Mouse (Mus musculus): ENCODE results near the gene Stk32c. TPM values are rescaled to one million over a fixed set of nuclear protein-coding genes. Genes with fewer than 3 reads are reported as not detected.

Stk32c gene
- polyA plus RNA-seq, 1 experiment from 2014 or later, result not detected

DNA sequence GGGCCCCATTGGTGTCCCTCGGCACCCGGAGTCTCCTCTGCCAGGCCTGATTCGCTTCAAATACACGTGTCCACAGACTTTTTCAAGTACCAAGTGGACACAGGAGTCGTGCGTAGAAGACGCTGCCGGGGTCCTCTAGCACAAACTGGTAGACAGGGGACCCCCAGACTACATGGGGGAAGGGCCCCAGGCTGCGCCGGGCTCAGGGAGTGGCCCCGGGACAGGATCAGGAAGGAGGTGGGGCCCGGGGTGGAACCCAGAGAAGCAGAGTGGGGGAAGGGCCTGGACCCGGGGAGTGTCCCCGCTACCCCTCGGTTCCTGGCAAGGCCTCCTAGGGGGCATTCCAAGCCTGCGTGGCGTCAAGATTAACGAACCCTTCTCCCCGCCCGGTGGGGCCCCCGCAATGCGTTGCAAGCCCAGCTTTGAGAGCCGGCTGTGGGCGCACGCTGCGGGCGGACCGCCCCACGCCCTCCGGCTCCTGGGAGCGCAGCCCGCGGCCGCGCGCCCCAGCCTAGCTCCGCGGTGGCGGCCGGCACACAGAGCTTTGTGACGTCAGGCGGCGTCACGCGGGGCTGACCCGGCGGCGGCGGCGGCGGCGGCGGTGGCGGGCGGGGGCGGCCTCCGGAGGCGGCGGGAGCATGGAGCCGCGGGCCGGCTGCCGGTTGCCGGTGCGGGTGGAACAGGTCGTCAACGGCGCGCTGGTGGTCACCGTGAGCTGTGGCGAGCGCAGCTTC, 34.9 kb upstream of the Stk32c start, which contains the start of gene Pwwp2b:
Pwwp2b (plus strand) TSS at position 602 of the 734 bp plus-strand sequence.
- H3K36me3 ChIP-seq, result no peaks in the 10 kb centered on the region
- H3K9ac ChIP-seq, result peak within 1 kb of the TSS; percentile 86
- no peaks in the 10 kb centered on the region for H3K9me3 ChIP-seq (replicated peaks)
- ATAC-seq (ENCODE audit: insufficient number of reproducible peaks, low FRiP score), result peak; percentile 85
- peaks cover 73% of the 10 kb centered on the region for H3K4me1 ChIP-seq (replicated peaks)
- no peaks in the 10 kb centered on the region for H3K27me3 ChIP-seq (replicated peaks)
- H3K27ac ChIP-seq (ENCODE audit: poor library complexity, severe bottlenecking), result peak within 1 kb of the TSS; percentile 86
- under 1% methylated on average over 70 of the region's 72 CpGs for WGBS
- H3K4me3 ChIP-seq, result peak within 1 kb of the TSS; percentile 68
- peak within 1 kb of the TSS; percentile 90 for H3K4me2 ChIP-seq

DNA sequence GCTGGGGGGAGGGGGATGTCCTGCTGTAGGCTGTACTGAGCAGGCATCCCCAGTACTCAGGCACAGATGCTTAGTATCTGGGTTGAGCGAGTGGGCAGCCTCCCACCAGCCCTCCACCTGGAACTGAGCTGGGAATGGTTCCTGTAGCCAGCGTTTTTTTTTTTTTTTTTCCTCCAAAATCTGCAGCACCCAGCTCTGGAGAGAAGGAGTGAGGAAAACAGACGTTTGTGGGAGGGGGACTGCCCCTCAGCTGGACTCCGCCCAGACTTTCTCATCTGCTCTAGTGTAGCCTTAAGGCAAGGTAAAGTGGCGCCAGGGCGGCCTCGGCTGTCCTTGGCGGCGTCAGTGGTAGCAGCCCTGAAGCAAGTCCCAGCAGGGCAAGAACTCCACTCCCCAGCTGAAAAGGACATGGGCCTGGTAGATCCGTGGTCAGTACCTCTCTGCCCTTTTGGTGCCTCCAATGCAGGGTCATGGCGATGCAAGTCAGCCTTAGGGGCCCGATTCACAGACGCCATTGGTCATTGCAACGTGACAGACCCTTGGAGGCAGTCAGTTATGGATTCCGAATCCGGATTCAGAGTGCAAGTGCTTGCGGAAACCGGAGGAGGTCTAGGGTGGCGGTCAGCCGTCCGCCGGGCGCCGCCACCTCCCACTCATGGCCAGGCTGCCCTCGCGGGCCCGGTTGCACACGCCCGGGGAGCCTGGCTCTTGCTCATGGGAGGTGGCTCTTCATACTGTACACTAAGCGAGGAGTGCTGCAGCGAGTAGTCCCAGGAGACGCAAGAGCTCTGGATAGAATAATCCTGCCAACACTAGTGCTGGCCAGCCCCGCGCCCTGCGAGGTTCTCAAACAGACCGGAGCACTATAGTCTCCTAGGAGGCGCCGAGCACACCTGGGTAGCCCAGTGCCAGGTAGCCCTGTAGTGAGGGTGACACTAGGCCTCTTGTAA, 34.1 kb upstream of the Stk32c start:
- H3K27ac ChIP-seq (ENCODE audit: poor library complexity, severe bottlenecking), result peak overlapping the region; percentile 86
- H3K4me3 ChIP-seq, result peak overlapping the region; percentile 68
- 6% methylated on average over 38 of the region's 38 CpGs for WGBS
- H3K4me2 ChIP-seq, result peak overlapping the region; percentile 90
- no peaks in the 10 kb centered on the region for H3K9me3 ChIP-seq (replicated peaks)
- no peaks in the 10 kb centered on the region for H3K36me3 ChIP-seq
- H3K4me1 ChIP-seq (replicated peaks), result peaks cover 67% of the 10 kb centered on the region
- no peaks in the 10 kb centered on the region for H3K27me3 ChIP-seq (replicated peaks)
- peak overlapping the region; percentile 86 for H3K9ac ChIP-seq
- ATAC-seq (ENCODE audit: insufficient number of reproducible peaks, low FRiP score), result peak; percentile 26

GRCm38 (mm10) chr7:139246086-139246485, 33.0 kb upstream of the Stk32c start:
- no peak for ATAC-seq (ENCODE audit: insufficient number of reproducible peaks, low FRiP score)
- Histone ChIP-seq H3K27me3 (replicated peaks) (no peaks in the 10 kb centered on the region), H3K27ac (ENCODE audit: poor library complexity, severe bottlenecking) (no peak overlapping the region), H3K9me3 (replicated peaks) (no peaks in the 10 kb centered on the region), H3K36me3 (no peaks in the 10 kb centered on the region), H3K4me2 (no peak overlapping the region), H3K4me1 (replicated peaks) (peaks cover 56% of the 10 kb centered on the region), H3K9ac (peak overlapping the region; percentile 2; the same call in 1 of the 2 replicates), H3K4me3 (no peak overlapping the region)
- WGBS, result 71% methylated on average over 5 of the region's 5 CpGs

GRCm38 (mm10) chr7:139239432-139239831, 26.3 kb upstream of the Stk32c start:
- Histone ChIP-seq H3K27me3 (replicated peaks) (no peaks in the 10 kb centered on the region), H3K4me3 (no peak overlapping the region), H3K9me3 (replicated peaks) (no peaks in the 10 kb centered on the region), H3K9ac (no peak overlapping the region), H3K4me2 (no peak overlapping the region), H3K27ac (ENCODE audit: poor library complexity, severe bottlenecking) (no peak overlapping the region), H3K4me1 (replicated peaks) (peaks cover 17% of the 10 kb centered on the region), H3K36me3 (no peaks in the 10 kb centered on the region)
- WGBS, result 56% methylated on average over 3 of the region's 3 CpGs
- no peak for ATAC-seq (ENCODE audit: insufficient number of reproducible peaks, low FRiP score)

DNA sequence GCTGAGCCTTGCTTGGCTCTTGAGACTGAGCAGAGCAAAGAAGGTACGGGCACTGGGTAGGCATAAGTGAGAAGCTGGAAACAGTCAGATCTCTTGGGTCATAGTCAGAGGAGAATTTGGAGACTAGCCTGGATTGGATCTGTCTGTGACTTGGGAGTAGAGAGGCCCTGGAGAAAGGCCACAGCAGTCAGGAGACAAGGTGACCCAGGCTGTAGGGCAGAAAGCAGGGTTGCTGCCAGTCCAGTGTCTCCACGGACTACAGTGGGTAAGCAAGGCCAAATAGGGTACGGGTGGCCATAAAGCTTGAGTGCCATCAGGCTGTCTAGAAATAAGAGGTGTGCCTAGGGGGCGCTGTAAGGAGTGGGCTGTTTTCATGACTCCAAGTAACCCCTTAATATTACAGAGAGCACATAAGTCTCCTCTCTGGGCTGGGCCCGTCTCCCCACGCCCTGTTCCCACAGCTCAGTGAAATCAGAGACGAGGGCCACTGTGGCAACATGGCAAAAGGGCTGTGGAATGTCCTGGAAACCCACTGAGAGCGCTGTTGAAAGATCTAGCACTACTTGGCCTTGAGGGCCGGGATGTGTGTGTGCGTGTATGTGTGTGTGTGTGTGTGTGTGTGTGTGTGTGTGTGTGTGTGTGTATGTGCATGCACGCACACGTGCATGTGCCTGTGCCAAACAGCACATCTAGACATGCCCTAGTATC, 22.7 kb upstream of the Stk32c start:
- H3K27ac ChIP-seq (ENCODE audit: poor library complexity, severe bottlenecking), result peak overlapping the region; percentile 72; the same call in 1 of the 2 replicates
- peak; percentile 19; the same call in 1 of the 2 replicates for ATAC-seq (ENCODE audit: insufficient number of reproducible peaks, low FRiP score)

GRCm38 (mm10) chr7:139234426-139235188, 21.5 kb upstream of the Stk32c start:
- no peak overlapping the region for H3K4me3 ChIP-seq
- ATAC-seq (ENCODE audit: insufficient number of reproducible peaks, low FRiP score), result peak; percentile 71
- H3K9me3 ChIP-seq (replicated peaks), result no peaks in the 10 kb centered on the region
- peak overlapping the region; percentile 45 for H3K4me2 ChIP-seq
- peak overlapping the region; percentile 72 for H3K27ac ChIP-seq (ENCODE audit: poor library complexity, severe bottlenecking)
- 3% methylated on average over 18 of the region's 18 CpGs for WGBS
- H3K27me3 ChIP-seq (replicated peaks), result no peaks in the 10 kb centered on the region
- H3K36me3 ChIP-seq, result no peaks in the 10 kb centered on the region
- H3K4me1 ChIP-seq (replicated peaks), result peaks cover 30% of the 10 kb centered on the region
- H3K9ac ChIP-seq, result peak overlapping the region; percentile 45; the same call in 1 of the 2 replicates

More for the DNA sequence above, 22.7 kb upstream of the Stk32c start:
- WGBS, result 81% methylated on average over 12 of the region's 12 CpGs
- H3K27me3 ChIP-seq (replicated peaks), result no peaks in the 10 kb centered on the region
- H3K4me2 ChIP-seq, result no peak overlapping the region
- no peaks in the 10 kb centered on the region for H3K36me3 ChIP-seq
- no peak overlapping the region for H3K4me3 ChIP-seq
- H3K9ac ChIP-seq, result 0 out of 2 replicates have a peak overlapping the region, but pooled peaks have one; percentile 2
- H3K4me1 ChIP-seq (replicated peaks), result peaks cover 22% of the 10 kb centered on the region
- no peaks in the 10 kb centered on the region for H3K9me3 ChIP-seq (replicated peaks)

DNA sequence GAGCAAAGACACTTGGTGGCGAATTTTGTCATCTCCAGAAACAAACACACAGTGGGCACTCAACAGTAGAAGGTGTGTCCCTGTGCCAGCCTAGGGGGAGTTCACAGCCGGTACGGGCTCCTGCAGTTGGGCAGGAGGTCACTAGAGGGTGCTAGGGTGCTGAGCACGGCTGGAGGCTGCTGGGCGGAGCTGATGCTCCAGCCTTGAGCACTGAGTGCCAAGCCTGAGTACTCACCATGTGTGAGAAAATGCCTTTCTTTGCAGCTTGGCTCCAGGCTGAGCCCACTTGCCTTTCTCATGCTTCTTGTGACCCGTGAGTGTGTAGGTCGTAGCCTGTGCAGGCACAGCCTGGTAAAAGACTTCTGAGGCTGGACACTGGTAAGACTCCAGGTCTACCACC, 20.6 kb upstream of the Stk32c start:
- peaks cover 37% of the 10 kb centered on the region for H3K4me1 ChIP-seq (replicated peaks)
- H3K36me3 ChIP-seq, result no peaks in the 10 kb centered on the region
- H3K9me3 ChIP-seq (replicated peaks), result no peaks in the 10 kb centered on the region
- WGBS, result under 1% methylated on average over 7 of the region's 7 CpGs
- peak overlapping the region; percentile 50 for H3K27ac ChIP-seq (ENCODE audit: poor library complexity, severe bottlenecking)
- no peak overlapping the region for H3K4me3 ChIP-seq
- peak; percentile 67 for ATAC-seq (ENCODE audit: insufficient number of reproducible peaks, low FRiP score)
- H3K27me3 ChIP-seq (replicated peaks), result no peaks in the 10 kb centered on the region
- H3K4me2 ChIP-seq, result peak overlapping the region; percentile 45; the same call in 1 of the 2 replicates
- no peak overlapping the region for H3K9ac ChIP-seq

DNA sequence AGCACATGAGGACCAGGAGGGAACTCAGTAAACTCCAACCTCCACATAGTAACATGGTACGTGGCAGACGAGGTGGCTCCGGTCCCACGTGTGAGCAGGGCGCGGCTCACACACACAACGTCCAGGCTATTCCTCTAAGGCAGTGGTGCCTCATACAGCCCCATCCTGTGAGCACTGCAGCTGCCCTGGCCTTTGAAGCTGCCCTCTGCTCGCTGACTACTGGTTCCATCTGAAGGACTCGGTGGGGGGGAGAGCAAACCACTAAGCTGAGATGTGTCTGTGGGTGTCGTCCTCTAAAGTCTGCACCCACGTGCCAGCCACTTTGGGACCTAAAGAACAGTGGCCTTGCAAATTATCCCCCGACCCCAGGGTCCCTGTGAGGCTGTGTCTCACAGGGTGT, 17.1 kb upstream of the Stk32c start:
- H3K9ac ChIP-seq, result no peak overlapping the region
- H3K27me3 ChIP-seq (replicated peaks), result no peaks in the 10 kb centered on the region
- no peaks in the 10 kb centered on the region for H3K36me3 ChIP-seq
- no peak overlapping the region for H3K27ac ChIP-seq (ENCODE audit: poor library complexity, severe bottlenecking)
- no peak overlapping the region for H3K4me2 ChIP-seq
- H3K4me1 ChIP-seq (replicated peaks), result peaks cover 52% of the 10 kb centered on the region
- WGBS, result 74% methylated on average over 12 of the region's 12 CpGs
- ATAC-seq (ENCODE audit: insufficient number of reproducible peaks, low FRiP score), result no peak
- H3K9me3 ChIP-seq (replicated peaks), result no peaks in the 10 kb centered on the region
- no peak overlapping the region for H3K4me3 ChIP-seq

DNA sequence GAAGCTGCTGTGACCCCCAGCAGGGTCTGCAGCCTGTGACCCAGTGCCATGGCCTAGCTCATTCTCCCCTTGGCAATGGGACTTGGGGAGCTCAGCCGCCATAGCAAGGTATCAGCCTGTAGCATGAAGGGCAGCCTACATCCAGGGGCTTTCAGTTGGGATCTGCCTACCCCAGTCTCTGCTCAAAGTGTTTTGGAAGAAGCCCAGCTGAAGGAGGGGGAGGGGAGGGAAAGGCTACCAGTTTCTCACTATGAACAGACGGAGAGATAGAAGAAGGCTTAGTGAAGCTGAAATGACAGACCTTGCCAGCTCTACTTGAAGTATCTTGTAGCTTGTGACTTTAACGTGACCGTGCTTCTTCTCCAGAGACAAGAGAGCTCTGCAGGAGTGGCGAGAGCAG, 16.7 kb upstream of the Stk32c start:
- Histone ChIP-seq H3K4me1 (replicated peaks) (peaks cover 49% of the 10 kb centered on the region), H3K27ac (ENCODE audit: poor library complexity, severe bottlenecking) (no peak overlapping the region), H3K4me3 (no peak overlapping the region), H3K9ac (no peak overlapping the region), H3K36me3 (no peaks in the 10 kb centered on the region), H3K9me3 (replicated peaks) (no peaks in the 10 kb centered on the region), H3K4me2 (no peak overlapping the region), H3K27me3 (replicated peaks) (no peaks in the 10 kb centered on the region)
- WGBS, result 57% methylated on average over 5 of the region's 5 CpGs
- ATAC-seq (ENCODE audit: insufficient number of reproducible peaks, low FRiP score), result no peak

Measured in heart, embryonic 12.5 days (tissue).